Mouse (Mus musculus): ENCODE measurements around the gene Calm1.
A peak's percentile ranks its signal among the peaks of the same experiment; 100 is the strongest.
"Not testable (repeated sequence)": the region's sequence is repeated elsewhere in the genome, so short reads cannot be mapped to it uniquely, and the experiment has no call there.

The Calm1 gene

DNA sequence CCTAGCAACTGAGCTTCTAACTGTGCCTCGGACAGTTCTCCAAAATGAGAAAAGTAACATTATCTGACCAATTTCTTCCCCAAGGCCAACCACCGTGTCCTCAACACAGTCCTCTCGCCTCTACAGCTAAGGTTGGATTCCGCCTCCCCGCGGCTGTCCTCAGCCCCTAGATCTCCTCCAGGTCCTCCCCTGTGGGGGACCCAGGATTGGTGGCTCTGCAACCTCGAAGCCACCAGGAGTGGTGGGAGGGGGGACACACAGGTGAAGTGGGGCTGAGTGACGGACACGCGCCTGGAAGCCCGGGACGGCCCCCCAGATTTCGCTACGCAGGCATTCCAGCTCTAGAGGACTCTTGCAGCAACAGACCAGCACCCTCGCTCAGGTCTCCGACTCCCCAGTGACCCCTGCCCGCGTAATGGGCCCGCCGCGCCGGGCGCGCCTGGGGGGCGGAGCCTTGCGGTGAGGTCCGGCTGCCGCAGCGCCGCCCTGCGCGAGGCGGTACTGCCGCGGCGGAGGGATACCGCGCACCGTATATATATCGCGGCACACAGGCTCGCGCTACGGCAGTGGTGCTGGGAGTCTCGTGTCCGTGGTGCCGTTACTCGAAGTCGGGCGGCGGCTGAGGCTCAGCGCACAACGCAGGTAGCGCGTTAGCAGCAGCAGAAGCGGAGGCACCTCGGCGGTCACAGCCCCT, at the start of gene Calm1:
TSS of gene Calm1 (plus strand) at position 469 of the 694 bp plus-strand sequence.
- peak; percentile 94 for DNase-seq

DNA sequence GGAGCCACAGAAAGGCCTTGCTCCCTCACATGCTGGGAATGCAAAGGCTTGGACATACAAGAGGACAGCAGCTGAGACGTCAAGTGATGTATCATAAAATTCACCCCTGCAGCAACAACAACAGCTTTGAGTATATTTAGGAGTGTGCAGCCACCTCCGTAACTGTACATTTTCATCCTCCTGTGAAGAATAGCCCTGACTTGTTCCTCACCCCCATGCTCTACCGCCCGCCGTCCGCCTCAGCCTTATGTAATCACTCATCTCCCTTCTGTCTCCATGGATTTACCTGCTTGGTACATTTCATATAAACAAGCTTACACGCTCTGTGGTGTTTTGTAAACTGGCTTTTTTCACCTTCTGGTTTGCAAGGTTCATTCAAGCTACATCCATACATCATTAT, 46.8 kb upstream of the Calm1 start:
- DNase-seq = no peak

DNA sequence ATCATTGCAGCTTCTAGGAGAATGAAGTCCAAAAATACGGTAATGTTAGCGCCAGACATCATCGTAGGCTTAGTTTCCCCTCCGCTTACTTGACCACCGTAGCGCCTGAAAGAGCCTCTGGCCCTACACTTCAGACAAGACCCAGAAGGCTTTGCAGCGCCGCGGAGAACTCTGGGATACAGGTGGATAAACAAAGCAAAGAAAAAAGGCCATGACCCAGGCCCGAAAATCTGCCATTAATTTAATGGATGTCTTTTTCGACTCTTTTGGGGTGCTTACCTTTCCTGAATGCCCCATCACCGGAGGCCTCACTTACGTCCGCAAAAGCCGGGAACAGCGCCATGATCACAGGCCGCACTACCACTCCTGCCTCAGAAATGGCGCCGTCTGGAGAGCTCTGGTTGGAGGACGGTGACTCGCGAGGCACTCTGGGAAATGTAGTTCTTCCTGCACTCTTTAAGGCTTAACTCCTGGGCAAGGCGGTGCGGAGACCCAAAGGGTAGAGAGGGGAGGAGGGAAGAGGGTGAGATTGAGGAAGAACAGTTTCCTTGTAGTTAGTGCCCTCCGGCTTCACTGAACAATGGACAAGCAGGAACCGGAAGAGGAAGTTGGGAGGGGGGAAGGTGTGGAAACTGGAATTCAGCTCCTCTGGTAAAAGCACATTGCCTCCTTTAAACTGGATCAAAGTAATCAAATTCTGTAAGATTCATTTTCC, 39.8 kb upstream of the Calm1 start, which contains the start of gene Nrde2:
TSS of gene Nrde2 (minus strand) at position 393 of the 715 bp plus-strand sequence.
- DNase-seq = peak; percentile 93

DNA sequence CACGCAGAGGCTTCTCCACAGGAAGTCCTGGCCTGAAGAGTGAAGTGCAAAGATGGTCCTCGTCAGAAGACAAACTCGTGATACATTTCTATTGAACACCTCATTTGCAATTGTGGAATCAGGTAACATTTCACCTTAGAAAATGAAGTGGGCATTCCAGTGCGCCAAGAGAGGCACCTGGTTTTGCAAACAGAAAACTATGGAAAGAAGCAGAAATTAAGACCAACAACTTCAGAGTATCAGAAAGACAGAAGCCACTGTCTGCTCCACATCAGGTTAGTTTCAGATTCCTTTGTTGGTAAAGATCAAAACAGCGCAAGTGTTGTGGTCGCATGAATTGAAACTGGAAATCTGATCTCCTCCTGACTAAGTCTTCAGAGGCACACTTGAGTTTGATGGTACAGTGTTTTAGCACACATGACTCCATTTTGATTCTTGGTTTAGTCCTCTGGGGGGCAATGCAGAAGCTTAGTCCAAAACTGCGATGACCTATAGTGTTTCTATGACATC, 34.2 kb upstream of the Calm1 start:
- DNase-seq = no peak

DNA sequence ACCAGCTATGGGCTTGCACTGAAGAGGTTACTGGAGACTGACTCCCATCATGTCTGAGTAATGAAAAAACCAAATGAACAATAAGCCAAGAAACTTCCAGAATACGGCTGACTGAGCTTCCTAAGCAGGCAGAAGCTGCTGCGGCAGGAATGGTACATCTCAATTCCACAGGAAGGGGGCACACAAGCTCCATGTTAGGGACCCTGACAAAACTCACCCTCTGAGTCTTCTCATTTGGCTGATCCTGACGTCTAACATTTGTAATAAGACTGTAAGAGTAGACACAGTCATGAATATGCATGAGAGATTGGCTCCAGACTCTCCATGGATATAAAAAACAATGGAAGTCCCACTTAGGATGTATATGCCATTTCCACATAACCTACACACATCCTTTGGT, 33.1 kb upstream of the Calm1 start:
- DNase-seq = peak; percentile 27

DNA sequence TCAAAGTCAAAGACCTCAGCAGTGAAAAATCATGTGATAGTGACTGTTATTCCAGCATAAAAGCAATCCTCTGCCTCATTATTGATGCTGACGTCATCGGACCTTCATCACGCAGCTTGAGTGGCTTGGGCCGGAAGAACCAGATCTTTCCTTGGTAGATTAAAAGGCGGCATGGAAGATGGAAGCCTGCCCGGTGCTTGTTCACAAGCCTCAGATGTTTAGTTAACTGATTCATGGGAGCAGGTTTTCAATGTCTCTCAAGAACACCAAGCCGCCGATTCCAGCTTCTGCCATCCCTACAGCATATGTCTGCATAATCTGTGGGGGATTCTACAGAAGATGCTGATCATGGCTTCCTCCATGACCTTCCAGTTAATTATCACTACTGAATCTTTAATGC, 32.3 kb upstream of the Calm1 start:
- DNase-seq = no peak

DNA sequence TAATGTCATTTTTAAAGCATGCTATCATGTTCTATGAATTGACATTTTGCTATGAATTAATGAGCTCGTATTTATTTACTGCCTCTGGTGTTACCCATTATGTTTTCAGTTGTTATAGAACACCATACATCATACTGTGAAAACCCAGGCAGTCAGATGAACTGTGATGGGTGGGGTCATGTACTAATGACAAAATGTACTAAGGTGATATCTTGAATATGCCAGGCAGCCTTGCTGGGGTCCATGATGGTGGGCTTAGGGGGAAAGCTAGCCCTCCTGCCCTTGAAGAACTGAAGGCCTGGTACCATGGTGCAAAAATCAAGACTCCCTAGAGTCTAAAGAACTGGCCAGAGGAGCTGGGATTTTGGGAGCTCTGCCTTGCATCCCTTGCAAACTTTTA, 31.7 kb upstream of the Calm1 start:
- no peak for DNase-seq

DNA sequence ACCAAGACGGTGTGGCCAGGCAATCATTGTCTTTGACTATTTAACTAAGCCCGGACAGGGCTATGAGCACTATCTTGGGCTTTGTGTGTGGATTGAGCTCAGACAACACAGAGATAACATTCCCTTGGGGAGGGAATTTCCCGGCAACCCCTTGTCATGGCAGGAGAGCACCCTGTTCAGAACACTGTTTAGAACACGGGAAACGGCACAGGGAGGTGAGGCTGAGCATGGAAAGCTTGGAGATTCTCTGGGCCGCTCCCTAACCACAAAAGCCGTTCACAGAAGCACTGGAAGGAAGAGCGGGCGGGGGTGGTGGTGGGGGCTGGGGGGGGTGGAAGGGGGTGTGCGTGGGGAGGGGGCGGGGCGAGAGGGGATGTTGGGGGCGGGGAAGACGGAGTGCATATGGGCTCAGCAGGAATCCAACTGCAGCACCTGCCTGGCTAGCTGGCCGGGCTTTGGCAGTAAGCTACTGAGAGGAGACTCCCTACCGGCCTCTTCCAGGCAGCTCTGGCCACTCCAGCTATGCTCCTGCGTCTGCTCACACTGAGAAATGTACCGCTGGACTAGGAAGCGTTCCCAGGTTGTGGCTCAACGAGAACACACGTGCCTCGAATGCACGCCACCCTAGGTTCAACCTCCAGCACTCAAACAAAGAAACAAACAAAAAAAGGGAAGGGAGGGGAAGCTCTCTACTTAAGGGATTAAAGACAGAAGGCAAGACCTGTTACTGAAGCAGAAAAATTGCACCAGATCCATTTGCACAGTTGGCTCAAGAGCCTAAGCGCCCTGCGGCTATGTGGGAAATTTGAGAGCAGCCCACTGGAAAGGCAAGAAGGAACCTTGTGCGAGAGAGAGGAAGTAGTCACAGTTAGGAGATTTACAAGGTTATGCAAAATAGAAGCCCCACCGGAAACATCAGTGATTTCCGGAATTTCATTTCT, 31.0 kb upstream of the Calm1 start:
- peak; percentile 35 for DNase-seq

DNA sequence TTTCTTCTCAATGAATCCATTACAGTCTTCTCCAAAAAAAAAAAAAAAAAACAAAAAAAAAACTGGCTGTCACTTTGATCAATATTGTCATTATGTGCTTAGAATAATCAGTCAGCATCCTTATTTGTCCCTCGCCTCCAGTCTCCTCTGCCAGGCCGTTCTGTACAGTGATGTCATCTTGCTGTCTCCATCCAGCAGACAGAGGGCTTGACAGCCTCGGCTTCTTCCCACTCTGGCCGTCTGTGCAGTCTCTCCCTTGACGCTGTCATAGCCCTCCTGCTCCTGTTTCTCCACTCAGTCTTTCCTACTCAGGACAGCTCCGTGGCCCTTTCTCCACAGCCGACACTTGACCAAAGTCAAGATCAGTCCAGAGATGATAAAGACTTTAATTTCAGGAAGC, 26.8 kb upstream of the Calm1 start:
- DNase-seq = no peak

DNA sequence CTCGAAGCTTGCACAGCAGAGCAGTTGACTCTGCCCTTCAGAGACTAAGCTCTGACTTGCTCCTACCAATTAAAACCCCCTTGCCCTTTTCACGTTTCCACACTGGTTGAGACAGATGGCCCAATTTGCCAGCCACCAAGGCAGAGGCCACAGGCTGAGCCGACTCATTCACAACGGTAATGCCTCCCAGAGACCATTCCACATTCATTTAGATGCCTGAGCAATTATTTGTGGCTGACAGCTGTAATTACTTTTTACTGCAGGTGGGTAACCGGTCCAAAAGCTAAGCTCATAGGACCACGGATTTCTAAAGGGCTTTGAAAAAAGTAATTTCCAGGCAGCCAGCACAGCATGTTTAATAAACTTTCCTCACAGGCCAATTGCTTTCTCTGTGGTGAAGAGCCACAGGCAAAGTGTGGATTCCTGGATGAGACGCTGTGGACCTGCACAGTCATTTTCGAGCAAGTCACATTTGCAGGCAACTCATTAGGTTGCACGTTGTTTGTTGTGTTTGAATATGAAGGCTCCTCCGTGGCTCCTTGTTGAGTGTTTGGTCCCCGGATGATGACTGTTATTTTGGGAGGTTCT, 22.7 kb upstream of the Calm1 start:
- DNase-seq = no peak

DNA sequence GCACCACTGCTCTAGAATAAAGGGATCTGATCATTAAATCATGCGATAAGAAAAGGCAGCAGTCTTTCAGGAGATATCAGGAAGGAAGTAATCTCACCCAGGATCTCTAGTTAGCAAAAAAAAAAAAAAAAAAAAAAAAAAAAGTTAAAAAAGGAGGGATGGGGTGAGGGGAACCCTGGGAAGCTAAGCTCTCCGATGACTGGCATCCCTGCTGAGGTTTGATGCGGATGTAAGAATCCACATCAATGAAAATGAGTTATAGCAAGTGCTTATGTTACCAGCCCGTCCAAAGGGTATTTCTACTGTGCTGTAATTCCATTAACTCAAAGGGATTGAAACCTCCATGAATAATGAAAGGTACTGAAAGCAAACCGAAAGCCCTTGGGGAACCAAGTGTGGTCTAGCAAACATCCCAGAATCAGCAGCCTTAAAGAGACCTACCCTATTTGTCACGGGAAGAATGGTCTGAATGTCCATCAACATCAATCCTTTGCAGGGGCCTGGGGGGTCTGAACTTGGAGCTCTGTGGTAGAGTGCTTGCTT, 20.3 kb upstream of the Calm1 start:
- DNase-seq = no peak

DNA sequence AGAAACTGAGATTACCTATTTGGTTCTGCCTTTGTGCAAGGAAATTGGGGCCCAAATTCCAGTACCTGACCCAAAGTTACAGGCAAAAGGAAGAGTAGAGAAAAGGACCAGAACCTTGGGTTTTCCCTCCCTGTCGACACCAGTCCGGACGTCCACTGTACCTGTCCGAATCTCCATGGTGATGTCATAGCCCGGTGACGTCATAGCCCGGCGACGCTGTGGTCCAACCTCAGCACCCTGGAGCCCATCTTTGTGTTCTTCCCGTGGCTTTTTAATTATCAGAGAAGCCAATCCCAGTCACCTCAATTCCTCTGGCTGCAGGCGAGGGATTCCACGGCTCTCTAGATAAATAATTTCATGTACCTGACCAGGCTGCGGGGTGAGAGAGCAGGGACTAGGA, 18.4 kb upstream of the Calm1 start:
- no peak for DNase-seq

DNA sequence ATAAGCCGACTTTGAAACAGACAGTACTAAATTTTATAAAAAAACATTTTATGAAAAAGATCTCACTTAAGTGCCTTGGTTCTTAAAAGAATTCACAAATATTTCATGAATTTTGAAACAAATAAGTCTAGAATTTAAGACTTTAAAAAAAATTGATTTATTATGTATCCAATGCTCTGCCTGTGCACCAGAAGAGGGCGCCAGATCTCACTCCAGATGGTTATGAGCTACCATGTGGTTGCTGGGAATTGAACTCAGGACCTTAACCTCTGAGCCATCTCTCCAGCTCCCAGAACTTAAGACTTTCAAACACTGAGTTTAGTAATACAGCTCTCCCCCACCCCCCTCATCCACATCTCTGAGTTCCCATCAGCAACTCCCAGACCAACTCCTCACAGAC, 16.6 kb upstream of the Calm1 start:
- no peak for DNase-seq

DNA sequence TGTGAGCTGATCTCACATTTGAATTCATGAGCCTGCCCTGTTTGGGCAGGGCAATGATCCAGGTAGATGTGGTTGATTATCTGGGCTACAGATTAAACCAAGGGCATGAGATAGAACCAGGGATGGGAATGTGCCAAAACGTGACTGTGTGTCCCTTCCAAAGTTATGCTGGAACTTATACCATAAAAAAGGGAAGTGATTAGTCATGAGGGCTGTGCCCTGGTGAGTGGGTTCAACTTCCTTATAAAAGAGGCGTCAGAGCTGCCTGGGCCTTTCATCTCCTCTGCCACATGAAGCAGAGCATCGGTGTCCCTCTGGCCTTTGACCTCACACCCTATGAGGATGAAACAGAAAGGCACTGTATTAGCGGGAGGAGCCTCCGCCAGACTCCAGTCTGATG, 15.3 kb upstream of the Calm1 start:
- DNase-seq = no peak

DNA sequence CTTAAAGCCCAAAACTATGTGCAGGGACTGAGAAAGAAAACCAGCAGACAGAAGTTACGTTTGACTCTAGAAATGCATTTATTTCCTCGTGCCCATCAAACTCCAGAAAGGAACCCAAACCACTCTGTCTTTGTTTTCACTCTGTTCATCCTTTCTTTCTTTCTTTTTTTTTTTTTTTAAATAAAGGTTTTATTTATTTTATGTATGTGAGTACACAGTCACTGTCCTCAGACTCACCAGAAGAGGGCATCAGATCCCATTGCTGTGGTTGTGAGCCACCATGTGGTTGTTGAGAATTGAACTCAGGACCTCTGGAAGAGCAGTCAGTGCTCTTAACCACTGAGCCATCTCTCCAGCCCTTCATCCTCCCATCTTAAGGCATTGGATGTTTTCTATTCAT, 14.3 kb upstream of the Calm1 start:
- DNase-seq = not testable (repeated sequence)

DNA sequence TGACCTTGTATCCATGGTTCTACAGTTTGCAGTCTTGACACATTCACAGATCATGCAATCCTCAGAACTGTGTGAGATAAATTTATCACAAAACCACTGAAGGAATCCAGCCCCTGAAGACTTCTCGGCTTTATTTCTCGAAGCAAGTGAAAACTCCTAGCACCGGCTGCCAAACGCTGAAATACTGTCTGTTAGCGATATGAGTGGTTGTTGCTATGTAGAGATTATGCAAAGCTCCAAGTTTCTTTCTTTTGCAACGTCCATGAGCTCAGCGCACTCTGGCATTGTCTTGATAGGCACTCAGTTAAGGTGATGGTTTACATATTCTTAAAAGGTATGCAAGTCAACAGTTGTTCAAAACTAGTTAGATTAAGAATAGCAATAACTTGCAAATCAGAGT, 13.3 kb upstream of the Calm1 start:
- no peak for DNase-seq

DNA sequence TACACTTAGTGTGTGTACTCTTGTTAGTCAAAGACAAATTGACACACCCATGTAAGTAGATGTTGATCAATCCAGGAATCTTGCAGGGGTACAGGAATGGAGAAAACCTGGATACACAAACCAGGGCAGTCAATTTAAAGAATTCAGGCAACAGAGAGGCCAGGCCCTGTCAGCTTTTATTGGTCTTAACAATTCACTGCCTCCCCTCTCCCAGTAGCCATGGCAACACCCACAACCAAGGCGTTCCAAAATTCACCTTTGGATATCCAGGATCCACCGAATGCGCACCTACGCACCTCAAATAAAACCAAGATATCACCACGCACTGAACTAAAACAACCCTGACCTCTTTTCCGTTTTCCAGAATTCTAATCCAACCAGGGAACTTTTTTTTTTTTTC, 12.9 kb upstream of the Calm1 start:
- DNase-seq = peak; percentile 36

DNA sequence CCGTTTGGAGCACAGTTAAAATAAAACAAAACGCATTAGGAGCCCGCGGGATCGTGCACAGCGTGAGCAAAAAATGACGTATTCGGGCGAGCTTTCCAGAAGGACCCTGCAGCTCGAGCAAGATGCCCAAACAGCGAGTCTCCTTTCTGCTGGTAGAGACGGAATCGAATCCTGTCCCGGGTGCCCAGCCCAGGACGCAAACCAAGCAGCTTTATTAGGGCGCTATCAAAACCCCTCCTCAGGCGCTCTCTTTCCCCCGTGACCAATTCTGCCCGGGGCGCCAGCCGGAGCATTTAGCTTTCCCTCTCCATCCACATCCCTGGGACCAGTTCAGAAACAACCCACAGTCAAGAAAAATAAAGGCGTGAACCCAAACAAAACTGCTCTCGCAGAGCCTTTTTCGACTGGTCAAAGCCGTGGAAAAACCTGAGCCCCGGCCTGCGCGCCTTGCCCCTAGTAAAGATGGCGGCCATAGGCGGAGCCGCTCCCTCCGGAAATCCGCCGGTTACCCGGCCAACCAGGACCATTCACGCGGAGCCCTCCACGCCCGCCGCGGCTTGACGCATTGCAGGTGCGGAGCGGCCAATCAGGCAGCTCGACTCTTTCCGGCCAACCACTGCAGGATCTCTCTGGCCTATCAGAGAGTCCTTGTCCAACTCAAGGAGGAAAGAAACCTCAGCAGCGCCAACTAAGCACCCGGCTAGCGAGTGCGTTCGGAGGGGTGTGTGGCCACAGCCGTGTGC, 12.1 kb upstream of the Calm1 start:
- peak; percentile 99 for DNase-seq

DNA sequence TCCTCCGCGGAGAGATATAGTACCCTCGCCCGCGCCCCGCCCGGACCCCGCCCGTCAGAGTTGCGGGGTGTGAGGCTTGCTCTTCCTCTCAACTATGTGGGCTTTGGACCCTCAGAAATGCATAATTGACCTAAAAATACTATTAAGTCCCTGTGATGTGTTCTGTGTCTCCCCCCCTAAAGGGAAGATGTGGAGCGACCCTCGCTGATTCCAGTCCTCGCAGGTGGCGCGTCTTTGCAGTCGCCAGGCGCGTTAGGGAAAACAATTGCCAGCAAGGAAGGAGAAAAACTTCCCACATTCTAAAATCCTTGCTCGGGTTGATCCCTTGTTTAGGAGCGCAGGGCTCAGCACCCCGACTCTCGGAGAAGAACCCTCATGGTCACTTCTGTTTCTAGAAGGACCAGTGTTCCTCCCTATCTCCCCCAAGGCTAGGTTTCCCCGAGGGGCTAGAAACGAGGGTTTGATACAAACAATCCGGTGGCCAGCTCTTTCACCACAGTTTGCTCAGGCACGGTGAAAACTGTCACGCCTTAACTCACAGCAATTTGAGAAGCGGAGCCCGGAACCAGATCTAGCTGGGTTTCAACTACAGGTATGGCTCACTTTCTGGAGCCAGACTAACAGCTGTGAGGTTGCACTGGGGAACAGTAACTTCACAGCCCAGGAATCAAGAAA, 11.3 kb upstream of the Calm1 start:
- DNase-seq = peak; percentile 62

DNA sequence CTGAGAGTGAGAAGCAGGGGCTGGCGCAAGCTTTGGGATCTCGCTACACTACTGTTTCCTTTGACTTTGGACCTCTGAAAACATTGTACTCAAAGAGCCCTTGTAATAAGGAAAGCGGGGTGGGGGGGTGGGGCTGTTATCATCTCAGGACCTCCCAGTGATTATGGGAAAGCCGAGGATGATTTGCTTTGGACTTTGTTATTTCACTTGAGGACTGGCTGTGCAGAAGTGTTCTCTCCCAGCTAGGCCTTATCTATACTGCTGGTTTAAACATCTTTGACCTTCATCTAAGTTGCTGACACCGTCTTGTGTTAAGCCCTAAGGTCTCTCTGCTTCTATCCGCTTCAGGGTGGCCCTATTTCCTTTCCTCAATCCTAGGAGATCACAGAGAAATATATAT, 8.4 kb upstream of the Calm1 start:
- no peak for DNase-seq

DNA sequence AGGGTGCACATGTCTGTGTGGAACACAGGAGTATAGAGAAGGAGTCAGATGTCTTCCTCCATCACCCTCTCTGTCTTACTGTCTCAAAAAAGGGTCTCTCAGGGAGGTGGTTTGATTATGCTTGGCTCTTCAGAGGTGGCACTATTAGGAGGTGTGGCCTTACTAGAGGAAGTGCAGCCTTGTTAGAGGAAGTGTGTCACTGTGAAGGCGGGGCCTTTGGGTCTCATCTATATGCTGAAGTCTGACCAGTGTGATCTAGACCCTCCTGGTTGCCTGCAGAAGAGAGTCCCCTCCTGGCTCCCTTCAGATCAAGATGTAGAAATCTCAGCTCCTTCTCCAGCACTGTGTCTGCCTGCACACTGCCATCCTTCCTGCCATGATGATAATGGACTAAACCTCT, 5.1 kb upstream of the Calm1 start:
- DNase-seq = no peak

Data from kidney, adult 18-20 months (tissue).